Mouse (Mus musculus) thymus, adult 18-20 months (tissue): ENCODE data around the gene Sccpdh.
"Not testable (repeated sequence)": the region's sequence is repeated elsewhere in the genome, so short reads cannot be mapped to it uniquely, and the experiment has no call there.

Experiments
- DNase-seq, 2 experiments: peaks; one replicate each; pipeline ENCODE4 v3.0.0; 2022; ENCODE audit warnings: mixed read lengths in 2 of 2

Sccpdh gene

DNA sequence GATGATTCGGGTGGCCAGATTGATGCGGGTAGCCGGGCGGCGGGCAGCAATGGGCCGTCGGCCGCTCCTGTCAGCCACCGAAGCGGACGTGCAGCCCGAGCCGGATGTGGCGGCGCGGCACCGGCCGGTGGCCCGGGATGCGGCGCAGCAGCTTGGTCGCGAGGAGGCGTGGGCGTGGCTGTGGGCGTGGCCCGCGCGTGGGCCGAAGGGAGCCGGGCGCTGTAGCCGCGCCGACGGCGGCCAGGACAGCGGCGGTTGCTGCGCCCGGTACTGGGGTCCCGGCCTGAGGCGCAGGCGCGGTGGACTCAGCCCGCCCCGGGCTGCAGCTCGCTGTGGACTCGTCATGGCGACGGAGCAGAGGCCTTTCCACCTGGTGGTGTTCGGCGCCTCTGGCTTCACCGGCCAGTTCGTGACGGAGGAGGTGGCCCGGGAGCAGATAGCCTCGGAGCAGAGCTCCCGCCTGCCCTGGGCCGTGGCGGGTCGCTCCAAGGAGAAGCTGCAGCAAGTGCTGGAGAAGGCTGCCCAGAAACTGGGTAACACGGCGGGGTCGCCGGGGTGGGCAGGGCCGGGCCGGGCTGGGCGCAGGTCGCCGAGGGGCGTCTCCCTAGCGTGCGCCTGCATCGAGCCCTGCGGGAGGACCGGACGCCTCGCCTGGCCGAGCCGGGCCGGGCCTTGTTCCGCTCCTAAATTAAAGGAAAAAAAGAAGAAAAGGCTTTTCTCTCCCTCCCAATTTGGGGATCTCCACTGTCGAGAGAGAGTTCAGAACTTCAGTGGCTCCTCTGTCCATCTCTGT is at the start of gene Sccpdh:
Gene Sccpdh (plus strand): TSS at position 198 of the 793 bp plus-strand sequence.
- DNase-seq: peak; percentile 64 to 65

DNA sequence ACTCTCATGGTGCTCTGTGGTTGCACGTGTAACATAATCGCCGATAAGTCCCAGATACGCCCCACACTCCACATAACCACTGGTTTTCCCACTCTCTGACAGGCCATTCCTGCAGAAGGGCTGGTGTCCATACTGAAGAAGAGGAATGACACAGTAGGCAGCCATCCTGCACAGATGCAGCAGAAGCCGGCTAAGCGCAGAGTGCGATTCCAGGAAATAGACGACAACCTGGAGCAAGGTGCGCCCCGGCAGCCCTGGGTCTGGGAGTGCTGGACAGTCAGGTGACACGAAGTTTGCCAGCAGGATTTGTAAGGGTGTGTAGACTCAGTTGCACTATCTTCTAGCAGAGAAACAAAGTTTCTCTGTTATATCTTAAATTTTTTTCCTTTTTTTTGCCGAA is 45.3 kb upstream of the Sccpdh start:
- no peak for DNase-seq

GRCm38 (mm10) chr1:179623657-179624056 is 44.4 kb upstream of the Sccpdh start:
- DNase-seq: peak in 1 of 2 experiments; percentile 23

GRCm38 (mm10) chr1:179624354-179624753 is 43.7 kb upstream of the Sccpdh start:
- peak in 1 of 2 experiments; percentile 22 for DNase-seq

DNA sequence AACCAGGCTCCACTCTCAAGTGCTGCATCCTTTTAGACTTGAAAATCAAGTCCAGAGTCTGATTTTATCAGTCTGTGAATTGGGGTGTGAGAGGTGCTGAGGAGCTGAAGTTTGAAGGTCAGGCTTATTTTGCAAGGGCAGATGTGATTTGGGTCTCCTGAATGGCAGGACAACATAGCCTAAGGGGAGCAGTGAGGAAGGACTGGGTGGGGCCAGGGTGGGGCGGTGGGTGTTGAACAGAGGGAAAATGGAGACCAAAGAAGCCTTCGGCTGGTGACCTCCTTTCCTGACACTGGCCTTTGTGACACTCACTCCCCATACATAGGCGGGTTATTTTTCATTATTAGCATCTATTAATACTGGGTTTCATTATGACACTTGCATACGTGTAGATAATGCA is 40.2 kb upstream of the Sccpdh start:
- no peak for DNase-seq

DNA sequence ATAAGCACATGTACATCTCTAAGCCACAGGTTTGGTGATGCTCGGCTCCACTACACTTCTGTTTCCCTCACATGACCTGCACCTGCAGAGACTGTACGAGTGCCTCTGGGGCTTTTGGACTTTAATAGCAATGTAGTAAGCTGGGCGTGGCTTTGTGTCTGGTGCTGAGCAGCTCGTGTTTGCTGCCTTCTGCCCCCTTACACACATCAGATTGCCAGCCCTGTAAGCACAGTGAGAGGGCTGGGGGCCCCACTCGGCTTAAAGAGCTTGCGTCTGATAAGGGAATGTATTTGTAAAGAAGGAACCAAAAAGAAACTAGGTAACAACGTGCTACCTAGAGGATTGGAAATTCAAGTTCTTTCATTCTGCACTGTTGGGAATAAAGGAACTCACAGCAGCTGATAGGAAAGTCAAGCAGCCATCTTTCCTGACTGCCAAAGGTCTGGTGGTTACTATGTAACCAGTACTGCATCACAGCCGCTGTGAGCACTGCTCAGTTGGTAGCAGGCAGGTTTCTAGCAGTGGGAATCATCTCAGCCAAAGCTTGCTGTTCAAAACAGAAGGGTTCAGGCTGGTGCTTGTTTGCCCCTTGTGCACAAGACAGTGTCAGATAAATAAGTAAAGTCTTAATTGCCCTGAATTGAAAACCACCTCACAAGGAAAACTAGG is 39.4 kb upstream of the Sccpdh start:
- DNase-seq: no peak

- DNase-seq: no peak
These were observed 38.7 kb upstream of the Sccpdh start for GRCm38 (mm10) chr1:179629276-179629675.

- DNase-seq: no peak
These were observed 35.1 kb upstream of the Sccpdh start for GRCm38 (mm10) chr1:179632746-179633413.

GRCm38 (mm10) chr1:179633414-179633752 is 34.6 kb upstream of the Sccpdh start:
- DNase-seq: no peak

DNA sequence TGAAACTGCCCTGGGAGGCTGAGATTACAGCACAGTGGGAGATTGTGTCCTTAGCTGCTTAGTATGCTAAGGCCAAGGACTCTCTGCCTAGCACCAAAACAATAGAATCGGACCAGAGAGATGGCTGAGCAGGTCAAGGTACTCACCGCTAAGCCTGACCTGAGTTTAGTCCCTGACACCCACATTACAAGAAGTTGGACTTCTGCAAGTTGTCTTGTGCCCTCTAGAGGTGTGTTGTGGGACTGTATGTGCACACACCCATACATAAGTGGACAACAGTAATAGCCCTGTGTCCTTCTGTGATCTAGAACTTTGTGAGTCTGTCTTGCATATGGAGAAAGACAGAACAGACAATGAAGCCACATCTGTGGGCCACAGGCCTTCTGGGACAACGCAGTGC is 33.9 kb upstream of the Sccpdh start:
- no peak for DNase-seq

DNA sequence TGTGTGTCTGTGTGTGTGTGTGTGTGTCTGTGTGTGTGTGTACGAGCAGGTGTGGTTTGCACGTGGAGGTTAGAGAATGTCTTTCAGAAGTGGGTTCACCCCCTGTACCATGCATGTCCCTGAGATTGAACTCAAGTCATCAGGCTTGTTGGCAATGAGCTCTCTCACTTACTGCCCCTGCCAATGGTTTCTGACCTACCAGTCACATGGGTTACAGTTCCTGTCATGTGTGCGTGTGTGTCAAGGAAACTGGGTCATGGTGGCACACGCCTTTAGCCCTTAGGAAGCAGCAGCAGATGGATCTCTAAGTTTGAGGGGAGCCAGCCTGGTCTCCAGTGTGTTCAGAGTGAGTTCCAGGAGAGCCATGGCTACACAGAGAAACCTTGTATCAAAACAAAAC is 25.3 kb upstream of the Sccpdh start:
- no peak for DNase-seq

DNA sequence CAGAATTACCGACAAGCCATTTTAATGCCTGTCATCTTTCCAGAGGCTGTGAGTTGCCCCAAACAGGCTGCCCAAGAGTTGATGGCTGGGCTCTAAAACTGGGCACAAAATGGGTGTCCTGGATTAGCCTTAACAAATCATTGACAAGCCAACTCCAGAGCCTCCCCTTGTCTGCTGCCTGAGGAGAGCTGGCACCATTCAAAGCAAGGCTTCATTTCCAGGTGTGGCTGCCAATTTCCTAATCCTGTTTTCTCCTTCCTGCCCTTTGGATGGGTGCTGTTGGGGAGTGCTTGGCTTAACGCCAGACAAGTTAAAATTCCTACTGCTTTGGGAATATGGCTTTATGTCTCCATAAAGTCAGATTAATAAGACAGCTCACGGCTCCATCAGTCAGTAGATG is 23.9 kb upstream of the Sccpdh start:
- no peak for DNase-seq

DNA sequence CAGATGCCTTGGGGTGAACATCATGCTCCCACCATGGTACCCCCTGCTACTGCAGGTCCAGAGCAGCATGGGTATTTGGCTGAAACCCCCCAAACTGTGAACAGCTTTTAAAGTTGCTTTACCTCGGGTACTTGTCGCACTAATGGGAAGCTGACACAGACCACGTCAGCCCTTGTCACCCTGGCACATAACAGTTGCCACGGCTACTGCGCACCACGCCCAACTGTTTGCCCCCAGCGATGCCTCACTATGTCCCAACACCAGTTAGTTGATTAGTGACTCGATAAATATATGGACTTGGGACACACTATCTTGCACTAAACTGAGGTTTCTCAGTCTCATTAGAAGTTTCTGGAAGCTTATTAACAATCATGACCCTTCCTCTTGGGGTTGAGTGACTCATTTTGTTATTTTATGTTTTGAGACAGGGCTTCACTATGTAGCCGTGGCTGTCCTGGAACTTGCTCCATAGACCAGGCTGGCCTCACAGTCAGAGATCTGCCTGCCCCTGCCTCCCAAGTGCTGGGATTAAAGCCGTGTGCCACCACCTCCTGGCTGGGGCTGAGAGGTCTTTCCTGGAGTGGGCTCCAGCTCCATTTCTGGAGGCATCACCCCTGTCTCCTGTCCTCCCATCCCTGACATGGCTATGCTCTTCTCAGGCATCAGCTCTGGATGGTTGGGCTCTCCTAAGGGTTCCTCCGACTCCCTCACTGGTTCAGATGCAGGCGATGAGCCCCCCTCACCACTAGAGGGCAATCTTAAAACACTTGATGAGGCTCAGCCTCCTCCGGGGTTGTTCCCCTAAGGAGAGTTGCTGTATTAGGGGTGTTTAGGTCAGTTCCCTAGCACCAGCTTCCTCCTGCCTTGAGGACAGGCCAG is 22.7 kb upstream of the Sccpdh start:
- peak; percentile 35 to 48 for DNase-seq

GRCm38 (mm10) chr1:179645980-179646268 is 22.1 kb upstream of the Sccpdh start:
- no peak for DNase-seq

GRCm38 (mm10) chr1:179648678-179649077 is 19.3 kb upstream of the Sccpdh start:
- DNase-seq: not testable (repeated sequence)

DNA sequence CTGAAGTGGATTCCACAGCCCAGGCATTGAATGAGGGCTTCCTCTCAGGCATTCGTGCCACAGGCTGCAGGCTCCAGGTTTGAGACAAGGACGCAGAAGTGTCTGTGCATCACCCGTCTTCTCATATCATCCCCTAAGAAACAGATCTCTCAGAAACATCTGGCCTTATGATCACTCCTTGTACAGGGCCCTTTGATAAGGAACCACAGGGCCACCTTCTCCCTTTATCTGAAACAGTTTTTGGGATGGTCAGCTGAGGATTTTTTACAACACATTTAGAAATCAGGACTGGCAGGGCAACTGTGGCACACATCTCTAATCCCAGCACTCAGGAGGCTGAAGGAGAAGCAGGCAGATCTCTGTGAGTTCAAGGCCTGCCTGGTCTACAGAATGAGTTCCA is 18.7 kb upstream of the Sccpdh start:
- DNase-seq: no peak

- DNase-seq: no peak
These were observed 17.7 kb upstream of the Sccpdh start for GRCm38 (mm10) chr1:179650284-179650683.

GRCm38 (mm10) chr1:179651224-179651623 is 16.8 kb upstream of the Sccpdh start:
- no peak for DNase-seq

GRCm38 (mm10) chr1:179663065-179663464 is 4.9 kb upstream of the Sccpdh start:
- DNase-seq: no peak

GRCm38 (mm10) chr1:179664309-179664930 is 3.6 kb upstream of the Sccpdh start:
- DNase-seq: no peak

DNA sequence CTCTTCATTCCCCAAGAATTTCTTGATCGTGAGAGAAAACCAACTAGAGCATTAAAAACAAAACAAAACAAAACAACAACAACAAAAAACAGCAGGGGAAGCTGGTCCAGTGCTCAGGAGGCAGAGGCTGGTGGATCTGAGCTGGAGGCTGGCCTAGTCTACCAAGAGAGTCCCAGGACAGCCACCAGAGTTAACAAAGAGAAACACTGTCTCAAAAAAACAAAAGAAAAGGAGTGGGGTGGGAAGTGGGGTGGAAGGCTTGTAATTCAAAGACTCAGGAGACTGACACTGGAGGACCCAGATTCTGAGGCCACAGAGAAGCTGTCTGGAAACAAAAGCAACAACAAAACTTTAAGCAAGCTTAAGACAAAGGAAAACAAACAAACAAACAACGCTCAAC is 1.0 kb upstream of the Sccpdh start:
- no peak for DNase-seq

DNA sequence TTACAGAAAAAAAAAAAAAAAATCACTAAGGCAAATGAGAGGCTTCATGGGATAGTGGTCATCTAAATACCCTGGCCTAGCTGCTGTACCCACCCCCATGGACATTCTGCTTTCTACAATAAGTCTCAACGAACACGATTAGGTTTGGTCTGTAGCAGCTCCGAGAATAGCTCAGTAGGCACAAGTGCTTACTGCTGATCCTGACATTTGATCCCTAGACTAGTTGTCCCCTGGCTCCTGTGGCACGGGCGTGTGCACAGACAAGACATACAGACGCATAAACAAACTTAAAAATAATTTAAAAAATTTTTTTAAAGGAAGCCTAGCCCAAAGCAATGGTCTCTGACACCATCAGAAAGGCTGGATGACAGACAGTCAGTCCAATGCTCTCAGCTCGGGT is 560 bp upstream of the Sccpdh start:
- no peak for DNase-seq
